Mouse (Mus musculus): ENCODE results near the gene Ccdc77. TPM values are rescaled to one million over a fixed set of nuclear protein-coding genes. Genes with fewer than 3 reads are reported as not detected.

Ccdc77 gene
- 32.2 and 32.8 TPM in 2 replicates for total RNA-seq (2012; rRNA removed)

- TF ChIP-seq CHD2 (IDR thresholded peaks at IDR 0.05; ENCODE audit: low read depth, low read length), result peak; percentile 33; the same call in 1 of the 2 replicates
- TF ChIP-seq MAFK (IDR thresholded peaks at IDR 0.05; ENCODE audit: insufficient read depth, low read depth, low read length), result no peak
- peak; percentile 88 for DNase-seq (ENCODE audit: low read depth, low spot score)
- Histone ChIP-seq H3K27ac (ENCODE audit: insufficient read depth, low read depth, low read length, poor library complexity, severe bottlenecking) (peak within 1 kb of the TSS; percentile 74), H3K4me3 (ENCODE audit: insufficient read depth in 1 of 2, low read depth in 1 of 2, low read length in 2 of 2, poor library complexity in 1 of 2, severe bottlenecking in 1 of 2) (peak within 1 kb of the TSS; percentile 92 to 97), H3K9me3 (ENCODE audit: control insufficient read depth, insufficient read depth, low read depth, low read length) (no peaks in the 10 kb centered on the region), H3K9ac (ENCODE audit: insufficient read depth, low read depth, low read length, poor library complexity, severe bottlenecking) (peak within 1 kb of the TSS; percentile 92), H3K4me1 (ENCODE audit: control insufficient read depth in 2 of 2, insufficient read depth in 2 of 2, low read length in 2 of 2, poor library complexity in 1 of 2) (peaks cover 0 to 3% of the 10 kb centered on the region in 2 experiments; a peak in 1 of 4 replicates), H3K36me3 (ENCODE audit: control insufficient read depth, insufficient read depth, low read length, poor library complexity, severe bottlenecking) (peaks cover 6% of the 10 kb centered on the region; the same call in 1 of the 2 replicates)
- in situ Hi-C loops (cut with MboI; ENCODE audit: low sequenced_read_pairs in 2 of 2, unreplicated experiment in 2 of 2), result no loop called here
These were observed at the start of gene Ccdc77, which contains the start of gene Kdm5a for GRCm38 (mm10) chr6:120363688-120364522. Ccdc77 (minus strand) TSS chr6:120364374. Kdm5a (plus strand) TSS chr6:120364124.

GRCm38 (mm10) chr6:120403936-120404335 lies 39.8 kb upstream of the Ccdc77 start:
- H3K4me3 ChIP-seq (ENCODE audit: insufficient read depth in 1 of 2, low read depth in 1 of 2, low read length in 2 of 2, poor library complexity in 1 of 2, severe bottlenecking in 1 of 2), result no peak overlapping the region
- in situ Hi-C loops (cut with MboI; ENCODE audit: low sequenced_read_pairs in 2 of 2, unreplicated experiment in 2 of 2), result no loop called here
- no peak for TF ChIP-seq CHD2 (IDR thresholded peaks at IDR 0.05; ENCODE audit: low read depth, low read length)
- no peak for TF ChIP-seq MAFK (IDR thresholded peaks at IDR 0.05; ENCODE audit: insufficient read depth, low read depth, low read length)
- no peak for TF ChIP-seq HCFC1 (IDR thresholded peaks at IDR 0.05; ENCODE audit: borderline replicate concordance, insufficient read depth, low read length)
- no peak for TF ChIP-seq ZNF384 (IDR thresholded peaks at IDR 0.05; ENCODE audit: low read depth, low read length)
- H3K4me1 ChIP-seq (ENCODE audit: control insufficient read depth in 2 of 2, insufficient read depth in 2 of 2, low read length in 2 of 2, poor library complexity in 1 of 2), result no peaks in the 10 kb centered on the region
- no peak overlapping the region for H3K27ac ChIP-seq (ENCODE audit: insufficient read depth, low read depth, low read length, poor library complexity, severe bottlenecking)
- H3K9me3 ChIP-seq (ENCODE audit: control insufficient read depth, insufficient read depth, low read depth, low read length), result no peaks in the 10 kb centered on the region
- no peak for DNase-seq (ENCODE audit: low read depth, low spot score)
- H3K9ac ChIP-seq (ENCODE audit: insufficient read depth, low read depth, low read length, poor library complexity, severe bottlenecking), result no peak overlapping the region
- peaks cover 6% of the 10 kb centered on the region; the same call in 1 of the 2 replicates for H3K36me3 ChIP-seq (ENCODE audit: control insufficient read depth, insufficient read depth, low read length, poor library complexity, severe bottlenecking)

- H3K9me3 ChIP-seq (ENCODE audit: control insufficient read depth, insufficient read depth, low read depth, low read length), result no peaks in the 10 kb centered on the region
- in situ Hi-C loops (cut with MboI; ENCODE audit: low sequenced_read_pairs in 2 of 2, unreplicated experiment in 2 of 2), result no loop called here
- H3K4me3 ChIP-seq (ENCODE audit: insufficient read depth in 1 of 2, low read depth in 1 of 2, low read length in 2 of 2, poor library complexity in 1 of 2, severe bottlenecking in 1 of 2), result no peak overlapping the region
- H3K27ac ChIP-seq (ENCODE audit: insufficient read depth, low read depth, low read length, poor library complexity, severe bottlenecking), result no peak overlapping the region
- H3K36me3 ChIP-seq (ENCODE audit: control insufficient read depth, insufficient read depth, low read length, poor library complexity, severe bottlenecking), result peaks cover 5% of the 10 kb centered on the region
- no peak for DNase-seq (ENCODE audit: low read depth, low spot score)
- H3K9ac ChIP-seq (ENCODE audit: insufficient read depth, low read depth, low read length, poor library complexity, severe bottlenecking), result no peak overlapping the region
- no peak for TF ChIP-seq MAFK (IDR thresholded peaks at IDR 0.05; ENCODE audit: insufficient read depth, low read depth, low read length)
- no peak for TF ChIP-seq HCFC1 (IDR thresholded peaks at IDR 0.05; ENCODE audit: borderline replicate concordance, insufficient read depth, low read length)
- TF ChIP-seq ZNF384 (IDR thresholded peaks at IDR 0.05; ENCODE audit: low read depth, low read length), result no peak
- no peak for TF ChIP-seq ZC3H11A (IDR thresholded peaks at IDR 0.05; ENCODE audit: borderline replicate concordance, low read depth, low read length)
- H3K4me1 ChIP-seq (ENCODE audit: control insufficient read depth in 2 of 2, insufficient read depth in 2 of 2, low read length in 2 of 2, poor library complexity in 1 of 2), result no peaks in the 10 kb centered on the region
These were observed 31.6 kb upstream of the Ccdc77 start for GRCm38 (mm10) chr6:120395622-120396345.

- DNase-seq (ENCODE audit: low read depth, low spot score), result no peak
- TF ChIP-seq ZC3H11A (IDR thresholded peaks at IDR 0.05; ENCODE audit: borderline replicate concordance, low read depth, low read length) (no peak), ZNF384 (IDR thresholded peaks at IDR 0.05; ENCODE audit: low read depth, low read length) (no peak), MAFK (IDR thresholded peaks at IDR 0.05; ENCODE audit: insufficient read depth, low read depth, low read length) (peak; percentile 53; the same call in 1 of the 2 replicates), HCFC1 (IDR thresholded peaks at IDR 0.05; ENCODE audit: borderline replicate concordance, insufficient read depth, low read length) (no peak), CHD2 (IDR thresholded peaks at IDR 0.05; ENCODE audit: low read depth, low read length) (no peak)
- H3K36me3 ChIP-seq (ENCODE audit: control insufficient read depth, insufficient read depth, low read length, poor library complexity, severe bottlenecking), result peaks cover 2% of the 10 kb centered on the region
- no peaks in the 10 kb centered on the region for H3K9me3 ChIP-seq (ENCODE audit: control insufficient read depth, insufficient read depth, low read depth, low read length)
- no peak overlapping the region for H3K27ac ChIP-seq (ENCODE audit: insufficient read depth, low read depth, low read length, poor library complexity, severe bottlenecking)
- H3K4me1 ChIP-seq (ENCODE audit: control insufficient read depth in 2 of 2, insufficient read depth in 2 of 2, low read length in 2 of 2, poor library complexity in 1 of 2), result no peaks in the 10 kb centered on the region
- in situ Hi-C loops (cut with MboI; ENCODE audit: low sequenced_read_pairs in 2 of 2, unreplicated experiment in 2 of 2), result no loop called here
- H3K9ac ChIP-seq (ENCODE audit: insufficient read depth, low read depth, low read length, poor library complexity, severe bottlenecking), result no peak overlapping the region
- no peak overlapping the region for H3K4me3 ChIP-seq (ENCODE audit: insufficient read depth in 1 of 2, low read depth in 1 of 2, low read length in 2 of 2, poor library complexity in 1 of 2, severe bottlenecking in 1 of 2)
These were observed 28.6 kb upstream of the Ccdc77 start for GRCm38 (mm10) chr6:120392811-120393210.

Data from ES-E14 (cell line).